Mouse (Mus musculus) thymus, postnatal 14 days (tissue): Measurements from ENCODE around the gene Uba3.

Source experiments
- DNase-seq: peaks from one replicate; pipeline ENCODE4 v3.0.0; 2021

Gene Uba3

DNA sequence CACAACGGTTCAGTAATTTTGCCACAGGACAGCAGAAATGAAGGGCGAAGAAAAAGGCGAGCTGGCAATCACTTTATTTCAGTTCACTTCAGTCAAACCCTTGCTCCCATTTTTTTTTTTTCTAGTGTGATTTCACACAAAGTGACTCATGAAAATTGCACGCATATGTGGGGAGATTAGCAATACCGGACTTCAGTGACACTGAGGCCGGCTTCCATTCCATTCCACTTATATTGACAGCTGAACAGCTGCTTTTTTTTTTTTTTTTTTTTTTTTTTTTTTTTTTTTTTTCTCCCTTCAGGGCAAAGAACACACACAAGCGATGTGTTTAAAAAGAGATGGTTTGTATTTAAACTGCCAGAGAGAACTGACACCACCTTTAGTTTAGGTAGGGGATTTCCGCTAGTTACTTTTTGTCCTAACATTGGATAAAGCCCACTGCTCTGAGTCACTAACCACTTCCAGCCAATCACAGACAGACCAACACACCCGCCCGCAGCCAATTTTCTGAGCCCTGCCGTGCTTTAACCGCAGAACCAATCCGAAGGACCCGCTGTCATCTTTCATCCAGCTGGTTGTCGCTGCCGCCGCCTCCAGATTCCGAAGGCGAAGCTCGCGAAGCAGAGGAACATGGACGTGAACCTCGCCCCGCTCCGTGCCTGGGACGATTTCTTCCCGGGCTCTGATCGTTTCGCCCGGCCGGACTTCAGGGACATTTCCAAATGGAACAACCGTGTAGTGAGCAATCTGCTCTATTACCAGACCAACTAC lies 4.9 kb upstream of the Uba3 start, which contains the start of gene Arl6ip5:
Gene Arl6ip5 (plus strand): TSS at position 499 of the 771 bp plus-strand sequence.
- peak; percentile 90 for DNase-seq

DNA sequence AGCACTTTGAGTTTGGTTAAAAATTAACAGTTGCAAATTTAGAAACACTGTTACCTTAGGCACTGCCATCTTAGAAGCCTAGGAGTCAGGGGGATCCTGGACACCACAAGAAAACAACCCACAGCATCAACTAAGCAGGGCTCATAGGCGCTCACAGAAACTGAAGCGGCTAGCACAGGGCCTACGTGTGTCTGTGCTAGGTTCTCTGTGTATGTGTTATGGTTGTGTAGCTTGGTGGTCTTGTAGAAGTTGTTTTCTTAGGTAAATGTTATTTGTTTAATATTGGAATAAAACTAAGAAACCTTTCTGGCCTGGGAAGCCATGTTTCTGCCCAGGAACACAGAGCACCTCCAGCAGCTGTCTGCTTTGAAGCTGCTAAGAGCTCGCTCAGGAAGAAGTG lies 4.3 kb upstream of the Uba3 start:
- no peak for DNase-seq

DNA sequence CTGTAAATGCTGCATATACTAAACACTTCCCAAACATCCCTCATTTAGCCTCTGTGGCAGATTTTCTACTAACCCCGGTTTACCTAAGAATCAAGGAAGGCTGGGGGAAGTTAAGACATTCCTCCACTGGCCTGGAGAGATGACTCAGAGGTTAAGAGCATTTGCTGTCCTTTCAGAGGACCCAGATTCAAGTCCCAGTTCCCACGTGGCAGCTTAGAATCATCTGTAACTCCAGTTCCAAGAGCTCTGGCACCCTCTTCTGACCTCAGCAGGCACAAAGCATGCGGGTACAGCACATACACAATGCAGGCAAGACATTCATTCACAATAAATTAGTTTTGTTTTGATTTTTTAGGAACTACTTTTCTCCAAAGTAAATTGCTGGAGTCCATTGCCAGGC lies 3.8 kb upstream of the Uba3 start:
- DNase-seq = no peak

DNA sequence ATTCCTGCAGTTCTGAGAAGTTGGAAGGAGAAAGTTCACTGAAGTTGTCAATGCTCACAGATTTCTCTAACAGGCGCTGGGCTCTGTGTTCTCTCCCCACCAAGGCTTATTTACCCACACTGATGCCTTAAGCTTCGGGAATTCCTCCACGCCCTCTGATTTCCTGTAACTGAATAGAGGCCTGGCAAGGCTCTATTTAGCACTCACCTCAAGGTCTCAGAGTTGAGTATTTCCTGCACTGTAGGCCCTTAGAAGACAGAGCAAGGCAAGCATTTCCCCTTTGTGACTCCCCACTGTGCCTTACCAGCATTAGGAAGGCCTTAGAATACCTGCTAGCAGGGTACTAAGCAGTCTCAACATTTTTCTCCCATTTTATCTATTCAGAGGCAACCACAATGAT lies 3.0 kb upstream of the Uba3 start:
- no peak for DNase-seq

DNA sequence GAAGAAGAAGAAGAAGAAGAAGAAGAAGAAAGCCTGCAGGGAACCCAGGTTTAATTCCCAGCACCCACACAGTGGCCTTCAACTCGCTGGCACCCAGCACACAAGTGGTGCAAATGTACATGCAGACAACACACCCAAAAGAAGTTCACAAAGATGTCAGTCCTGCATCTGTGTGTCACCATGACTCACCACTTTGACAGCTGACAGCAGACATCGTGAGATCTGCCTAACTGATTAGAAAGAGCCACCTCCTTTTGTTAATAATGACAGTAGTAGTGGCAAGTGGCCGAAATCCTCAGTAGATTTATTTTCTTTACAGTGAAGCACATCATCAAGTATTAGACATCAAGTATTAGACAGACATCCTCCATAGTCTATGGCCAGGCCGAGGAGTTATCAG lies 1.6 kb upstream of the Uba3 start:
- no peak for DNase-seq

DNA sequence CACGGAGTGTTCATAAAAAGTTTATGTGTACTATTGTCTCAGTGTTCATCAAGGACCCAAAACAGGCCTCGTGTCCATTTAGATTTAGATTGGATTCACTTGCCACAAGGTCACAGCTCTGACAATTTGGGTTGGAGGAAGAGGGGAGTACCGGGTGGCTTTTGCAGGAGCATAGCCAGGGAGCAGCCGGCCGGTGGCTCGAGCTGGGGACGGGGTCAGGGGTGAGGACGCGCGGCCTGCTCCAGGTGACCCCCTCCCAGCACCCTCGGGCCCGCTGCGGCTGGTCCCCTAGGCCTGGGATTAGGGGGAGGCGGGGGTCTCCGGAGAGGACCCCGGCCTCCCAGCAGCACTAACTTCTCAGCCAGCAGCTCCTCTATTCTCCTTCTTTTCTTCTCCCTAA lies 495 bp downstream of the Uba3 start:
- peak; percentile 62 for DNase-seq

DNA sequence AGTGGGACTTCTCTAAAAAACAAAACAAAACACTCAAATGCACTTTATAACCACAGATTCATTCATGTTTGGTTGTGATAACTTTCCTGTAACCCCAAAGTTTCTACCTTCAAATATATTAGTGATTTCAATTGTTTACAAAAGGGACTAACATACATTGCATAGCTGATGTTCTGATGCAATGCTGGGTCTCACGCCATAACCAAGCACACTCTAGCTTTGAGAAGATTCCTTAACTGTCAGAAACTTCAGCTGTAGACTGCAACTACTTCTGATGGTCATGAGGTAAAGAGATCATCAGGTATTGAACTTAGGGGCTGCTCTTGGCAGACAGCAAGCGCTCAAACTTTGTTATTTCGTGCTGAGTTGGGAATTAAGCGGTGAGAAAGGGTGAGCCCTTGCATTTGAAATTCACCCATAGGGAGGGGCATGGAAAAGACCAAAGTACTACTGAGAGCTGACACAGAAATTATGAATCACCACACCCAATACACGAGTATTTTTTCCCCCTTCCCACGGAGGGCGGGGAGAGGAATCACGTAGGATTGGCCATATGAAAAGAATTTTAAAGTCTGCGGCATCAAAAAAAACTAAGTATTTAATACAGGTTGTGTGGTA lies 1.1 kb downstream of the Uba3 start:
- DNase-seq = no peak

DNA sequence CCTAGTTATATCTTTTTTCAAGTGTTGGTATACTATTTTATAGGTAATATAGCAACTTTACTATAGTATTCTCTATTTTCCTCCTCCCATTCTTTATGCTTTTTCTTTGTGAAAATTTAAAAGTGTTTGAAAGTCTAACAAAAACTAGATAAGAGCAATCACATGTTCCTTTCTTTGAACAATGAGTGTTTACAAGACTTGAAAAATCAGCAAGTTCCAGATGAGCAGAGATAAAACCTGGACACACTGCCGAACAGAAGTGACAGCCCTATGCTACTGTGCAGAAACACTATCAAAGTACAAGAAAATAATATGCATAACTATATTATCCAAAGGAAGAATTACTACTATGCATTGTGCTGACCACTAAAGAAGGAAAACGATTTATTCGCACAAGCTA lies 3.0 kb downstream of the Uba3 start:
- DNase-seq = no peak

DNA sequence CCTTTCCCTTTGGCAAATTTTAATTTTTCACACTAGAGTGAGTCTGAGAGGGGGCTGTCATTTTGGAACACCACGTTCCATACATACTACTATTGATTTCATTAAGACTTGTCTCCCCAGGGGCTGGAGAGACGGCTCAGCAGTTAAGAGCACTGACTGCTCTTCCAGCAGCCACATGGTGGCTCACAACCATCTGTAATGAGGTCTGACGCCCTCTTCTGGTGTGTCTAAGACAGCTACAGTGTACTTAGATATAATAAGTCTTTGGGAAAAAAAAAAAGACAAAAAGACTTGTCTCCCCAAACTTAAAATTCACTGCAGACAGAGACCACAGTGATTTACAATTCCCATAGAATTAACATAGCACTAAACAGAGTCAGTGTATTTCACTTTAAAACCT lies 5.0 kb downstream of the Uba3 start:
- DNase-seq = no peak

DNA sequence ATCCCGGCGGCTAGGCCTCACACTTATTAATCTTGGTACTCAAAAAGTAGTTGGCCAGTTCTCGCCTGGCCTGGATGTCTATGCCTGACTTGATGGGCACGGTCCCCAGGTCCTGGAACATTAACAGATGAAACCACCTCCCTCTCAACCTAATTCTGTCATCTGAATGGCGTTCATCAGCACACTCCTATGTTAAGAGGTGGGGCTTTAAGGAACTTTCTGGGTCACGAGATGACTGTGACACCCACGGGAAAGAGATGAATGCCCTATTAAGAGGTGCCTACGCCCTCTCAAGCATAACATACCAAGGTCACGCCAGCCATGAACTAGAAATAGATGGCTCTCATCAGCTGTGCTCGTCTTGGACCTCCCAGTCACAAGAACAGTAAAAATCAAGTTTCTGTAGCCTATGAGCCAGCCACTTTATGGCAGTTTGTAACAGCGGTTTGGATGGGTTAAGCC lies 26.0 kb downstream of the Uba3 start:
- no peak for DNase-seq

DNA sequence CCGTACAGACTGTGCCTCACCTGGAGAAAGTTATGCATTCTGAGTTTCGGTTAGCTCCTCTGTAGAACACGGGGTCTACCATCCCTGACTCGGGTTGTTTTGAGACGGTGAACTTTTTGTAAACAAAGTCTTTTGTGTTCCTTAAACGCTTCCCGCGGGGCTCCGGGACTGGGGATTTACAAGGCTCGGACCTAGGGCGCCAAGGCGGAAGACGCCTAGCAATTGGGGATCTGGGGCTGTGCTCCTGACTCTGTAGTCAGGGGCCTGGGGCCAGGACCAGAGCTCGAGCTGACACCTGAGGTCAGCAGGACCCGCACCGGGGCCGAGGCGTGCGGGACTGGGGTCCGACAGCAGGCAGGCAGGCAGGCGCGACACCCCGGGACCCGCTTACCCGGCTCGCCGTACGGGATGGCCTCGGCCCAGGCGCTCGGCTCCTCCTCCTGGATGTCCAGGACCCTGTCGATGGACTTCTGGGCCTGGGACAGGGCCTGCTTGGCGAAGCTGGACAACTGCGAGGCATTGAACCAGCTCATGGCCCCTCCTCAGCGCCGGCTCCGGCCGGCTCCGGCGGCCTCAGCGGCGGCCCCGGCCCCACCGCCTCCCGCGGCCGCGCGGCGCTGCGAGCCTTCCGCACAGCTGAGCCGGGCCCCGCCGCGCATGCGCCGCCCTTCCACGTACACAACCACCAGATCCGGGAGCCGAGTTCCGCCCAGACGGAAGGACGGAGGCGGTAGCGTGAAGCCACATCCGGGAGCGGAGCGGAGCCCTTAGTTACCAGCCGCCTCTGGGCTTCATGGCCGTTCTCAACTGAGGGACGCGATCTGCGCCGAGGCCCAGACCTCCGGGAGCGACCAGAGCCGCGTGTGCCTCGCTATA lies 26.7 kb downstream of the Uba3 start, which contains the start of gene Tmf1:
Gene Tmf1 (minus strand): TSS at position 632 of the 876 bp plus-strand sequence.
- DNase-seq = peak; percentile 97

DNA sequence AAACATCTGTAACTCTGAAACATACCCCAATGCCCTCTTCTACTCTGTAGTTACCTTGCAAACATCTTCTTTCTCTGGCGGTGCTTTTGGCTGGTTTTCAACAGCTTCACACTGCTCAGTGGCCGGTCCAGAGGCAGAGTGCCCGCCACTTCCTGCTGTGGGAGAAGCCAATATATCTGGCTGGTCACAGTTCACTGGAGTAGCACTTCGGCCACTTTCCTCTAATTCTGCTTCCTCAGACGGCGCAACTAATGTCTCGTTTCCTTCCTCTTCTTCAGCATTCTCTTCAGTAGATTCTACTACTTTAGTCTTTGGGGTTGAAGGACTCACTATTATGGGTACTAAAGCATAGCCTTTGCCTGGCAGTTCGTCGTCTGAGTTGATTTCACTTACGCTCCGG lies 29.7 kb downstream of the Uba3 start:
- DNase-seq = no peak

DNA sequence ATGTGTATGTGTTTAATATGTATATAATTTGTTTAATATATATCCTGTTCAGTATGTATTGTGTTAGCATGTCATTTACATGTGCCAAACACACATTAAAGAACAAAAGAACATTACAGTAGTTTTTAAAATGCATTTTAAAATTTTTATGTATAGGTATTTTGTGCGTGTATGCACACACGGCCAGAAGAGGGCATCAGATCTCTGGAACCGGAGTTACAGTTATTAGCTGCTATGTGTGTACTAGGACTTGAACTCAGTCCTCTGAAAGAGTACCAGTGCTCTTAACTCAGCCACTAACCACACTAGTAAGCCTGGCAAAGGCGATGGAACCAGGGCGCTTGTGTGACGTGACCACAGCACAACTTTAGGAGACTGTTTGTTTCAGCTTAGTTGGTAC lies 55.3 kb downstream of the Uba3 start:
- peak; percentile 6 for DNase-seq

DNA sequence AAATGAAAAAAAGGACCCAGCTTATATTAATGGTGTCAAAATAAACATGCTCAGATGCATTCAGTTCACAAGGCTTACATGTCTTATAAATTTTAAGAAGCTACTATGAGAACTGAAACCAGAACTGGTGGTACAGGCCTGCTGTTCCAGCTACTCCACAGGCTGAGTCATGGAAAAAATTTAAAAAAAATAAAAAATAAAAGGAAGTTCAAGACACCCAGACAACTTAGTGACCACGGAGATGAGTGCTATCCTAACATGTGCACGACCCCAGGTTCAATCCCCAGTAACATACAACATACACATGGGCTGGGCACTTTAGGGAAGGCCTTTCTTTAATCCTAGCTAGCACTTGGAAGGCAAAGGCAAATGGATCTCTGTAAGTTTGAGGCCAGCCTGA lies 55.7 kb downstream of the Uba3 start:
- DNase-seq = no peak

DNA sequence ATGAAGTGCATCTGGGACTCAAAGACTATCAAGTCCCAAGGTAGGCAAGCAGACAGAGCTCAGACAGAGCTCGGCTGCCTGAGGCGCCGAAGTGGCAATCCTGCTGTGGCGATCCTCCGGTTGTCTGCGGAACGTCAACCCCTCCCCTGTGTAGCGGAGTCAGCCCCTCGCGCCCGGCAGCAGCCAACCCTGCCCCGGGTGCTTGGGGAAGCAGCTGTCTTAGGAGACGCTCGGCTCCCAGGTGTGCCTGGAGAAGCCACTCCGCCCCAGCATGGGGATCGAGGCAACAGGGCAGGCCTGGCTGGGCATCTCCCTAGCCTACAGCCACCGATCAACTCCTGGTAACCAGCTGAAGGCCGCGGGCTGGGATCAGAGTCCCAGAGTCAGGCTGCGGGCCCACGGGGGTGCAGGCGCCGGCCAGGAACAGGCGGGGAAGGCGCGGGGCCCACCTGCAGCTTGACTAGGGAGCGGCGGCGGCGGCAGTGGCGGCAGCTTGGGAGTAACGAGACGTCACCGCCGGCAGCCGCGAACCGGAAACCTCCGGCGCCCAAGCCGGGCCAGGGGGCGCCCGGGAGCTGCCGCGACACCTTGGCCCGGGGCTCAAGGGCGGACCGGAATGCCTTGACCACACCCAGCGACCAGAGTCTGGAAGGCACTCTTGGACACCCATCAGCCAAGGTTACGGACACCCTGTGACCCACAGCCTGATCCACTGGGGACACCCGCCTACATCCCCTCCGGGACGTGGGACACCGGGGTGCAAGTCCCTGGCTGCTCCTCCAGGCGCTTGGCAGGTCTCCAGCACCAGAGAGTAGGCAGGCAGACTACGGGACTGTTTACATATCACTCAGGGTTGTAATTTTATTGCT lies 56.8 kb downstream of the Uba3 start, which contains the start of gene Eogt:
Gene Eogt (minus strand): TSS at position 800 of the 869 bp plus-strand sequence.
- DNase-seq = peak; percentile 89

DNA sequence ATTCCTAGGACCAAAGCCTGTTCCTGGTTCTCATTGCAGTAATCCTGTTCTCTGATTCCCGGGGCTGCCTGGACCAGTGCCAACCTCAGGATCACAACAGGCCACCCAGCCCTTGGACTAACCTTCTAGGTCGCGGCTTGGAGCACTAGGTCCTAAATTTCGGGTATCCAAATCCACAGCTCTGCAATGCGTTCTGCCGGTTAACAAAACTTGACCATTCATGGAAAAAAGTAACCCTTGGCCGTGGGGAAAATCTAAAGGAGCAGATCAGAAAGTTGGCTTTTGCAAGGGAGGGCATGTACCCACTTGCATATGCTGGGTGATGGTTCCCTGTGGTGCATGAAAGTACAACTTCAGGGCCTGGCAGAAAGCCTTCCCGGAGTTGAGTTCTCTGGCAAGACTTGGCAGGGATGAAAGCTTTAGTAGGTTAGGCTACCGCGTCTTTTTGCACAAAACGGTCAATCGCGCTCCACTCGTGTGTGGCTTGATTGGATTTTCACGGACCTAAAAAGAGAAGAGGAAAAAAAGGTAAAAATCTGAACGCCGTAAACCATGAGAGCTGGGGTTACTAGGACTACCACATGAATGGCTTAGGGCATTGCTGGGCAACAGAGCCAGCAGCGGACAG lies 57.6 kb downstream of the Uba3 start:
- peak; percentile 6 for DNase-seq

DNA sequence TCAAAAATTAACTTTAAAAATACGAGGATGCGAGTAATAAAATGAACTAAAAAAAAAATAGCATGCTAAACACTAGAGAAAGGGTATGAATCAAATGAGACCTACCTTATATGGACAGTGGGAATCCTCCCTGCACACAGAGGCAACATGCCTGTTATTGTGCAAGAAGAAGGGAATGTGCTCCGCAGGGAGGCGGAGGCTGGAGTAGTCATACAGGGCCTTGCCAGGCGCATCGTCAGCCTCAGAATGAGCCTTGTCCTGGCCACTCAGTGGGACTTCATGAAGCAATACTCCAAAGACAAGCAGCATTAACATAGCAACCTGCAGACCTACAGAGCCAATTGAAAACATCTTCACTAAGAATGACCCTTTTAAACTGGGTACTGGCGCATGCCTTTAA lies 60.3 kb downstream of the Uba3 start:
- no peak for DNase-seq

DNA sequence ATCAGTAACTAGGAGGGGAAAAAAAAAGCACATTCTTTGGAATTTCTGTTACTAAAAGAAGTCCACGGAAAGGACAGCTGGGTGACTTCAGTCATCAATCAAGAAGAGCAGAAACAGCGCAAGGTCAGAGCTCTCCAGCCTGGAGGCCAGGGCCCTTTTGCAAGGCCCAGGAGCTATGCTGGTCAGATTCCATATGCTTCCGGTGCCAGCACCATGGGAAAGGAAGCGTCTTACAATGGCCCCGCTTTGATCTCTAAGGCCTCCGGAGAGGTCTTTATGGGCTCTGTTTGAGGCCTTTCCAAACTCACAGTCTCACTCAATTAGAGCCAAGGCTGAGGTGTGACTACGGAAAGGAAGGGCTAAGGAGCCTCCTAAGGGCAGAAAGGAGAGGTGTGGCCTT lies 61.1 kb downstream of the Uba3 start:
- DNase-seq = no peak

DNA sequence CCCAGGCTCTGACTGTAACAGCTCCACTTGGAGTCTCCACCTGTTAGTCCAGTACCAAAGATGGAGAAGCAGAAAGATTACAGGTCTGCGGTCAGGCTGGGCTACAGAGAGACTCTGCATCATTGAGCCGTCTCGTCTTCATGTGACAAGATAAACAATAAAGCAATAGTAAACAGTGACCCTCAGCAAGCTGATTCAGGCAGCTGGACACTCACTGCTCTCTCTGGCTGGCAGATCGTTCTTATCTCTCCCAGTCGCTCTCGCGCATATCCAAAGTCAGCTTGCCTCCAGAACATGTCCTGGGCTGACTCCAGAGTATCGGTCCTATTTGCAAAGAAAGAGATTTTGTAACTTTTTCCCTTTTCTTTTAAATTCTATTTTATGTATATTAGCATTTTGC lies 62.8 kb downstream of the Uba3 start:
- DNase-seq = no peak

DNA sequence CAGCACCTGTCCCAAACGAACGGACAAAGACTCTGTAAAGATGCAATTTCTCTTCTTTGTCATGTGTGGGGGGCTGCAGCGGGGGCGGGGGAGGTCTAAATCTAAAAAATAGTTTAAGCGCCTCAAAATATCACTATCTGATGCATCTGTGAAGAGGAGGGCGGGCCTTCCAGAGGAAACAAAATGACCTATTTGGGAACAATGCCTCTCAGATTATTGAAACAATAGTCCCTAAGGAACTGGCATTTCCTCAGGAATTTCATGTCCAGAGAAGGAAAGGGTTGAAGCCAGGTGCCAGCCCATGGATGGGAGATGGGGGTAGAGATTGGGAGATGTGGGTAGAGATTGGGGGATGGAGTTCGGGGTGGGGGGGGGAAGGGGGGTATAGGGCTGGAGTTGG lies 63.6 kb downstream of the Uba3 start:
- no peak for DNase-seq
